Mouse (Mus musculus): ENCODE data around the gene Gm45208. TPM values are rescaled to one million over a fixed set of nuclear protein-coding genes. Genes with fewer than 3 reads are reported as not detected.

Gm45208 gene
- polyA plus RNA-seq, 1 experiment: 1.7 TPM

- no peak for TF ChIP-seq POLR2A (IDR thresholded peaks at IDR 0.05; ENCODE audit: borderline replicate concordance, extremely low read depth, low read depth, low read length)
- DNase-seq: no peak
- WGBS: 39% methylated on average over 13 of the region's 13 CpGs
Measured at GRCm38 (mm10) chrX:7765281-7765670, 43.2 kb downstream of the Gm45208 start.

GRCm38 (mm10) chrX:7765764-7766163 lies 43.7 kb downstream of the Gm45208 start:
- WGBS: 23% methylated on average over 11 of the region's 11 CpGs
- TF ChIP-seq CTCF (IDR thresholded peaks at IDR 0.05; ENCODE audit: insufficient read depth, low read length) (no peak), POLR2A (IDR thresholded peaks at IDR 0.05; ENCODE audit: borderline replicate concordance, extremely low read depth, low read depth, low read length) (no peak)

More at GRCm38 (mm10) chrX:7765281-7765670, 43.2 kb downstream of the Gm45208 start:
- H3K4me3 ChIP-seq (replicated peaks; ENCODE audit: extremely low read depth, low read depth, low read length): peak overlapping the region; percentile 56
- H3K4me1 ChIP-seq (ENCODE audit: control insufficient read depth, insufficient read depth, low read length): no peaks in the 10 kb centered on the region

GRCm38 (mm10) chrX:7769302-7770017 lies 47.4 kb downstream of the Gm45208 start:
- 85% methylated on average over 7 of the region's 7 CpGs for WGBS
- no peak overlapping the region for H3K4me3 ChIP-seq (replicated peaks; ENCODE audit: extremely low read depth, low read depth, low read length)
- TF ChIP-seq CTCF (IDR thresholded peaks at IDR 0.05; ENCODE audit: insufficient read depth, low read length): no peak
- TF ChIP-seq POLR2A (IDR thresholded peaks at IDR 0.05; ENCODE audit: borderline replicate concordance, extremely low read depth, low read depth, low read length): no peak

More at GRCm38 (mm10) chrX:7765764-7766163, 43.7 kb downstream of the Gm45208 start:
- peak; percentile 39 for DNase-seq
- no peaks in the 10 kb centered on the region for H3K4me1 ChIP-seq (ENCODE audit: control insufficient read depth, insufficient read depth, low read length)
- peak overlapping the region; percentile 56 for H3K4me3 ChIP-seq (replicated peaks; ENCODE audit: extremely low read depth, low read depth, low read length)

GRCm38 (mm10) chrX:7772766-7773165 lies 50.7 kb downstream of the Gm45208 start:
- WGBS: 57% methylated on average over 2 of the region's 2 CpGs
- TF ChIP-seq POLR2A (IDR thresholded peaks at IDR 0.05; ENCODE audit: borderline replicate concordance, extremely low read depth, low read depth, low read length) (no peak), CTCF (IDR thresholded peaks at IDR 0.05; ENCODE audit: insufficient read depth, low read length) (0 out of 2 replicates have a peak, but pooled peaks have one; percentile 7)
- no peaks in the 10 kb centered on the region for H3K4me1 ChIP-seq (ENCODE audit: control insufficient read depth, insufficient read depth, low read length)
- DNase-seq: no peak
- no peak overlapping the region for H3K4me3 ChIP-seq (replicated peaks; ENCODE audit: extremely low read depth, low read depth, low read length)

More at GRCm38 (mm10) chrX:7769302-7770017, 47.4 kb downstream of the Gm45208 start:
- no peak for DNase-seq
- no peaks in the 10 kb centered on the region for H3K4me1 ChIP-seq (ENCODE audit: control insufficient read depth, insufficient read depth, low read length)

GRCm38 (mm10) chrX:7775501-7776205 lies 53.6 kb downstream of the Gm45208 start:
- DNase-seq: no peak
- Histone ChIP-seq H3K4me1 (ENCODE audit: control insufficient read depth, insufficient read depth, low read length) (no peaks in the 10 kb centered on the region), H3K4me3 (replicated peaks; ENCODE audit: extremely low read depth, low read depth, low read length) (no peak overlapping the region)
- TF ChIP-seq CTCF (IDR thresholded peaks at IDR 0.05; ENCODE audit: insufficient read depth, low read length): no peak
- no peak for TF ChIP-seq POLR2A (IDR thresholded peaks at IDR 0.05; ENCODE audit: borderline replicate concordance, extremely low read depth, low read depth, low read length)
- 69% methylated on average over 9 of the region's 9 CpGs for WGBS

GRCm38 (mm10) chrX:7776329-7777082 lies 54.5 kb downstream of the Gm45208 start:
- Histone ChIP-seq H3K4me3 (replicated peaks; ENCODE audit: extremely low read depth, low read depth, low read length) (no peak overlapping the region), H3K4me1 (ENCODE audit: control insufficient read depth, insufficient read depth, low read length) (no peaks in the 10 kb centered on the region)
- 41% methylated on average over 8 of the region's 8 CpGs for WGBS
- DNase-seq: peak; percentile 33
- peak; percentile 67 for TF ChIP-seq CTCF (IDR thresholded peaks at IDR 0.05; ENCODE audit: insufficient read depth, low read length)
- TF ChIP-seq POLR2A (IDR thresholded peaks at IDR 0.05; ENCODE audit: borderline replicate concordance, extremely low read depth, low read depth, low read length): no peak

- Histone ChIP-seq H3K4me3 (replicated peaks; ENCODE audit: extremely low read depth, low read depth, low read length) (no peak overlapping the region), H3K4me1 (ENCODE audit: control insufficient read depth, insufficient read depth, low read length) (no peaks in the 10 kb centered on the region)
- 71% methylated on average over 7 of the region's 7 CpGs for WGBS
- DNase-seq: no peak
- TF ChIP-seq POLR2A (IDR thresholded peaks at IDR 0.05; ENCODE audit: borderline replicate concordance, extremely low read depth, low read depth, low read length): no peak
- TF ChIP-seq CTCF (IDR thresholded peaks at IDR 0.05; ENCODE audit: insufficient read depth, low read length): no peak
Measured at GRCm38 (mm10) chrX:7778450-7779244, 56.6 kb downstream of the Gm45208 start.

- Histone ChIP-seq H3K4me3 (replicated peaks; ENCODE audit: extremely low read depth, low read depth, low read length) (no peak overlapping the region), H3K4me1 (ENCODE audit: control insufficient read depth, insufficient read depth, low read length) (no peaks in the 10 kb centered on the region)
- TF ChIP-seq POLR2A (IDR thresholded peaks at IDR 0.05; ENCODE audit: borderline replicate concordance, extremely low read depth, low read depth, low read length) (no peak), CTCF (IDR thresholded peaks at IDR 0.05; ENCODE audit: insufficient read depth, low read length) (no peak)
- WGBS: 29% methylated on average over 3 of the region's 3 CpGs
- no peak for DNase-seq
Measured at GRCm38 (mm10) chrX:7779294-7779693, 57.2 kb downstream of the Gm45208 start.

Other genes starting within 250 kb of the Gm45208 start
- 0.37 and 0.59 TPM in 2 replicates for gene Foxp3, start 148.6 kb upstream of the Gm45208 start, polyA plus RNA-seq (2012; rRNA removed)
- 3.5 and 4.2 TPM in 2 replicates for gene Ppp1r3f, start 148.0 kb upstream of the Gm45208 start, polyA plus RNA-seq (2012; rRNA removed)
- 14.5 and 15.6 TPM in 2 replicates for gene Ccdc22, start 116.7 kb upstream of the Gm45208 start, polyA plus RNA-seq (2012; rRNA removed)
- 0.08 and 0.11 TPM in 2 replicates for gene Cacna1f, start 115.2 kb upstream of the Gm45208 start, polyA plus RNA-seq (2012; rRNA removed)
- 3.7 and 5.8 TPM in 2 replicates for gene Syp, start 83.8 kb upstream of the Gm45208 start, polyA plus RNA-seq (2012; rRNA removed)
- 21.7 and 25.0 TPM in 2 replicates for gene Prickle3, start 65.0 kb upstream of the Gm45208 start, polyA plus RNA-seq (2012; rRNA removed)
- gene Plp2, start 50.9 kb upstream of the Gm45208 start, polyA plus RNA-seq (2012; rRNA removed): 208 and 264 TPM in 2 replicates
- 12.3 and 17.2 TPM in 2 replicates for gene Magix, start 41.0 kb upstream of the Gm45208 start, polyA plus RNA-seq (2012; rRNA removed)
- 8.4 and 9.4 TPM in 2 replicates for gene Gpkow, start 25.1 kb upstream of the Gm45208 start, polyA plus RNA-seq (2012; rRNA removed)
- 83.4 and 128 TPM in 2 replicates for gene Wdr45, start 7.9 kb upstream of the Gm45208 start, polyA plus RNA-seq (2012; rRNA removed)
- 41.0 and 46.2 TPM in 2 replicates for gene Praf2, start 6.2 kb downstream of the Gm45208 start, polyA plus RNA-seq (2012; rRNA removed)
- 33.9 and 34.5 TPM in 2 replicates for gene Ccdc120, start 28.7 kb downstream of the Gm45208 start, polyA plus RNA-seq (2012; rRNA removed)
- 28.8 and 31.8 TPM in 2 replicates for gene Tfe3, start 40.3 kb downstream of the Gm45208 start, polyA plus RNA-seq (2012; rRNA removed)
- 19.0 and 32.4 TPM in 2 replicates for gene Gripap1, start 67.5 kb downstream of the Gm45208 start, polyA plus RNA-seq (2012; rRNA removed)
- gene Kcnd1, start 100.0 kb downstream of the Gm45208 start, polyA plus RNA-seq (2012; rRNA removed): 0.84 and 1.0 TPM in 2 replicates
- gene Otud5, start 119.1 kb downstream of the Gm45208 start, polyA plus RNA-seq (2012; rRNA removed): 31.0 and 43.3 TPM in 2 replicates
- 12.2 and 13.6 TPM in 2 replicates for gene Pim2, start 156.0 kb downstream of the Gm45208 start, polyA plus RNA-seq (2012; rRNA removed)
- 73.7 and 74.0 TPM in 2 replicates for gene Slc35a2, start 161.8 kb downstream of the Gm45208 start, polyA plus RNA-seq (2012; rRNA removed)
- 44.4 and 53.6 TPM in 2 replicates for gene Pqbp1, start 177.0 kb downstream of the Gm45208 start, polyA plus RNA-seq (2012; rRNA removed)
- gene Timm17b, start 177.1 kb downstream of the Gm45208 start, polyA plus RNA-seq (2012; rRNA removed): 31.6 and 34.7 TPM in 2 replicates
- not detected in 2 replicates for gene Gm10491, start 185.6 kb downstream of the Gm45208 start, polyA plus RNA-seq (2012; rRNA removed)
- gene Gm10490, start 187.3 kb downstream of the Gm45208 start, polyA plus RNA-seq (2012; rRNA removed): not detected in 2 replicates
- 0.41 and 0.53 TPM in 2 replicates for gene Pcsk1n, start 197.6 kb downstream of the Gm45208 start, polyA plus RNA-seq (2012; rRNA removed)
- not detected in 2 replicates for gene Eras, start 206.4 kb downstream of the Gm45208 start, polyA plus RNA-seq (2012; rRNA removed)
- gene Hdac6, start 225.6 kb downstream of the Gm45208 start, polyA plus RNA-seq (2012; rRNA removed): 16.0 and 22.8 TPM in 2 replicates

Measured in lung, adult 2 months (tissue).